Mouse (Mus musculus) C2C12 (cell line): ENCODE data around the gene Fnbp1l. TPM values are rescaled to one million over a fixed set of nuclear protein-coding genes. Genes with fewer than 3 reads are reported as not detected.

Experiments used
- H3K27me3 ChIP-seq: one replicate; pipeline ENCODE4 v1.6.1; 2011; ENCODE audit not compliant: control insufficient read depth, insufficient read depth, insufficient read length
- H3K36me3 ChIP-seq: one replicate; pipeline ENCODE4 v1.6.1; 2011; ENCODE audit not compliant: control insufficient read depth, insufficient read depth
- H3K4me3 ChIP-seq: one replicate; pipeline ENCODE4 v1.5.1; 2011; ENCODE audit warnings: mild to moderate bottlenecking, control low read depth; ENCODE audit not compliant: poor library complexity, insufficient read depth, severe bottlenecking
- H3K79me2 ChIP-seq: one replicate; pipeline ENCODE4 v1.6.1; 2011; ENCODE audit not compliant: control insufficient read depth, insufficient read depth
- H3K79me3 ChIP-seq: one replicate; pipeline ENCODE4 v1.6.1; 2011; ENCODE audit warnings: low read depth, control low read depth
- H3ac ChIP-seq: one replicate; pipeline ENCODE3; 2011; ENCODE audit warnings: low read depth; ENCODE audit not compliant: control insufficient read depth, insufficient read length
- CEBPB ChIP-seq: IDR thresholded peaks from one replicate; pipeline ENCODE4 v1.6.1; 2011; ENCODE audit warnings: low read depth, mild to moderate bottlenecking, control low read depth, moderate library complexity
- CTCF ChIP-seq: IDR thresholded peaks from one replicate; pipeline ENCODE4 v1.5.1; 2011; ENCODE audit not compliant: control insufficient read depth, insufficient read depth, insufficient read length
- FOSL1 ChIP-seq: IDR thresholded peaks from one replicate; pipeline ENCODE4 v1.8.0; 2011; ENCODE audit warnings: mild to moderate bottlenecking, low read length; ENCODE audit not compliant: poor library complexity, insufficient read depth, severe bottlenecking
- MAX ChIP-seq: IDR thresholded peaks from one replicate; pipeline ENCODE4 v1.6.1; 2011; ENCODE audit warnings: mild to moderate bottlenecking, control low read depth
- MYOD1 ChIP-seq: IDR thresholded peaks from one replicate; pipeline ENCODE4 v1.6.1; 2011; ENCODE audit warnings: low read depth; ENCODE audit not compliant: control insufficient read depth, insufficient read length
- MYOG ChIP-seq: IDR thresholded peaks from one replicate; pipeline ENCODE4 v1.6.1; 2011; ENCODE audit not compliant: control insufficient read depth, insufficient read length; ENCODE audit errors: extremely low read depth
- USF1 ChIP-seq: IDR thresholded peaks from one replicate; pipeline ENCODE4 v1.6.1; 2011; ENCODE audit warnings: low read depth, mild to moderate bottlenecking, control low read depth, moderate library complexity
- polyA plus RNA-seq: library from polyadenylated mRNA; unstranded; fragments of >200 nt; fragmentation: generic; extraction: Trizol; gene quantifications from one replicate; pipeline ENCODE4 v1.2.1, GENCODE M21; 2012; ENCODE audit warnings: missing spikeins

Gene Fnbp1l
- polyA plus RNA-seq, 1 experiment: 12.4 TPM

- H3K4me3 ChIP-seq: no peak overlapping the region
- H3K27me3 ChIP-seq: no peaks in the 10 kb centered on the region
- H3K79me3 ChIP-seq: peaks cover 10% of the 10 kb centered on the region
- peak overlapping the region; percentile 26 for H3ac ChIP-seq
- H3K79me2 ChIP-seq: peaks cover 64% of the 10 kb centered on the region
- peaks cover 55% of the 10 kb centered on the region for H3K36me3 ChIP-seq
- TF ChIP-seq FOSL1 (no peak), MYOG (no peak), USF1 (no peak), CTCF (no peak), MAX (no peak), CEBPB (no peak)
These were observed 107.5 kb downstream of the Fnbp1l start for GRCm38 (mm10) chr3:122511721-122512619.

GRCm38 (mm10) chr3:122510932-122511331 lies 108.6 kb downstream of the Fnbp1l start:
- H3K79me3 ChIP-seq: peaks cover 12% of the 10 kb centered on the region
- no peaks in the 10 kb centered on the region for H3K27me3 ChIP-seq
- peaks cover 54% of the 10 kb centered on the region for H3K79me2 ChIP-seq
- peak overlapping the region; percentile 4 for H3ac ChIP-seq
- H3K36me3 ChIP-seq: peaks cover 60% of the 10 kb centered on the region
- no peak overlapping the region for H3K4me3 ChIP-seq
- TF ChIP-seq CEBPB (no peak), CTCF (no peak), MYOD1 (peak; percentile 15), FOSL1 (no peak)

- Histone ChIP-seq H3K27me3 (no peaks in the 10 kb centered on the region), H3K79me3 (peaks cover 12% of the 10 kb centered on the region), H3ac (peak overlapping the region; percentile 4), H3K79me2 (peaks cover 53% of the 10 kb centered on the region), H3K36me3 (peaks cover 58% of the 10 kb centered on the region), H3K4me3 (no peak overlapping the region)
- no peak for TF ChIP-seq CEBPB
- no peak for TF ChIP-seq MAX
- no peak for TF ChIP-seq MYOD1
- TF ChIP-seq MYOG: no peak
- no peak for TF ChIP-seq FOSL1
- TF ChIP-seq USF1: no peak
- TF ChIP-seq CTCF: no peak
These were observed 109.2 kb downstream of the Fnbp1l start for GRCm38 (mm10) chr3:122510240-122510750.

GRCm38 (mm10) chr3:122509534-122510239 lies 109.8 kb downstream of the Fnbp1l start:
- H3ac ChIP-seq: no peak overlapping the region
- no peaks in the 10 kb centered on the region for H3K27me3 ChIP-seq
- H3K4me3 ChIP-seq: no peak overlapping the region
- peaks cover 51% of the 10 kb centered on the region for H3K79me2 ChIP-seq
- TF ChIP-seq MYOD1 (peak; percentile 44), MYOG (no peak), USF1 (no peak), CTCF (no peak), FOSL1 (peak; percentile 92), CEBPB (peak; percentile 58), MAX (peak; percentile 85)
- peaks cover 58% of the 10 kb centered on the region for H3K36me3 ChIP-seq
- peaks cover 16% of the 10 kb centered on the region for H3K79me3 ChIP-seq

GRCm38 (mm10) chr3:122509084-122509483 lies 110.4 kb downstream of the Fnbp1l start:
- peaks cover 16% of the 10 kb centered on the region for H3K79me3 ChIP-seq
- peaks cover 51% of the 10 kb centered on the region for H3K79me2 ChIP-seq
- H3K27me3 ChIP-seq: no peaks in the 10 kb centered on the region
- no peak for TF ChIP-seq FOSL1
- no peak for TF ChIP-seq MAX
- peak; percentile 76 for TF ChIP-seq CTCF
- no peak for TF ChIP-seq MYOD1
- TF ChIP-seq CEBPB: no peak
- no peak for TF ChIP-seq MYOG
- no peak for TF ChIP-seq USF1
- H3K36me3 ChIP-seq: peaks cover 62% of the 10 kb centered on the region
- H3ac ChIP-seq: peak overlapping the region; percentile 19
- H3K4me3 ChIP-seq: no peak overlapping the region
